Comparison of ENCODE assay signal across 8 mouse cellular contexts in genomic region chr3:129338296-129339091, GRCm38 (mm10). TPM values are rescaled to one million over a fixed set of nuclear protein-coding genes. Genes with fewer than 3 reads are reported as not detected.
DNase-seq lines count a peak whose midpoint lies in the region; ATAC-seq and TF ChIP-seq lines count a peak whose summit lies in the region.
"Had no signal": no experiment of that assay in that cellular context is flagged by ENCODE, and none has a peak within 500 bp of the region (broad histone marks: within the 10 kb centered on the region; RNA-seq: fewer than 3 reads in every experiment).

No protein-coding gene starts in this region.

- H3K4me3 ChIP-seq in liver, postnatal 0 days (ENCODE audit: low read depth, low read length), result no peak overlapping the region
- H3K4me3 ChIP-seq in heart, embryonic 13.5 days, result no peak overlapping the region
- H3K4me3 ChIP-seq: myocyte had no signal

- H3K4me1 ChIP-seq in liver, postnatal 0 days (ENCODE audit: insufficient read depth), result peaks cover 7% of the 10 kb centered on the region
- peaks cover 30% of the 10 kb centered on the region for H3K4me1 ChIP-seq in heart, embryonic 13.5 days

- no peak overlapping the region for H3K9ac ChIP-seq in liver, postnatal 0 days (replicated peaks)
- H3K9ac ChIP-seq in heart, embryonic 13.5 days, result no peak overlapping the region

- H3K4me2 ChIP-seq in liver, postnatal 0 days (ENCODE audit: low read depth, low read length), result peak overlapping the region; percentile 20; the same call in 1 of the 2 replicates
- peak overlapping the region; percentile 50 for H3K4me2 ChIP-seq in heart, embryonic 13.5 days

- H3K27ac ChIP-seq in liver, postnatal 0 days (ENCODE audit: low read depth), result no peak overlapping the region
- no peak overlapping the region; the same call in 1 of the 2 replicates for H3K27ac ChIP-seq in heart, embryonic 13.5 days (replicated peaks)

- no peak for ATAC-seq in liver, postnatal 0 days
- ATAC-seq in heart, embryonic 13.5 days (ENCODE audit: extremely low read depth, insufficient number of reproducible peaks, low FRiP score, low TSS enrichment), result no peak

- no peak for DNase-seq in liver, postnatal 0 days
- DNase-seq in liver, result no peak
- DNase-seq in brain, embryonic 14.5 days (ENCODE audit: low read depth), result peak; percentile 24
- peak; percentile 22 to 46 for DNase-seq in lung, postnatal 4 days
- DNase-seq in layer of hippocampus, adult 8-10 months (ENCODE audit: low spot score in 2 of 2), result no peak
- no peak for DNase-seq in cerebellum, adult 18-20 months

- TF ChIP-seq POLR2A in brain, embryonic 14.5 days (IDR thresholded peaks at IDR 0.05; ENCODE audit: borderline replicate concordance, extremely low read depth, insufficient read depth, insufficient read length, poor library complexity, severe bottlenecking), result no peak

- no peaks in the 10 kb centered on the region for H3K9me3 ChIP-seq in liver, postnatal 0 days (ENCODE audit: low read length)
- no peaks in the 10 kb centered on the region for H3K9me3 ChIP-seq in heart, embryonic 13.5 days

- H3K36me3 ChIP-seq in liver, postnatal 0 days (replicated peaks; ENCODE audit: insufficient read depth, low read length), result no peaks in the 10 kb centered on the region
- H3K36me3 ChIP-seq in heart, embryonic 13.5 days, result no peaks in the 10 kb centered on the region

- no peaks in the 10 kb centered on the region for H3K27me3 ChIP-seq in liver, postnatal 0 days (ENCODE audit: insufficient read depth, low read length)
- H3K27me3 ChIP-seq in heart, embryonic 13.5 days (replicated peaks), result no peaks in the 10 kb centered on the region

- TF ChIP-seq EP300 in liver, postnatal 0 days (IDR thresholded peaks at IDR 0.05; ENCODE audit: low read depth), result no peak

- no peak for TF ChIP-seq CTCF in liver, postnatal 0 days (IDR thresholded peaks at IDR 0.05; ENCODE audit: low read depth)
- no peak for TF ChIP-seq CTCF in brain, embryonic 14.5 days (IDR thresholded peaks at IDR 0.05; ENCODE audit: borderline replicate concordance, extremely low read depth, insufficient read depth, insufficient read length)

- WGBS in liver, postnatal 0 days (ENCODE audit: insufficient replicate concordance), result 38% methylated on average over 14 of the region's 14 CpGs
- WGBS in heart, embryonic 13.5 days, result 16% methylated on average over 14 of the region's 14 CpGs

RNA-seq across cellular contexts. Expression of gene Enpep, which starts 6.0 kb away (rescaled TPM):
- 7.8 and 8.6 TPM in 2 replicates for polyA plus RNA-seq in liver, postnatal 0 days (2015; fragmentation: Nextera tagmentation; extraction: Ambion mirVana)
- polyA plus RNA-seq in brain, embryonic 14.5 days (2012; rRNA removed), result 1.2 and 1.7 TPM in 2 replicates
- 14.9 and 17.7 TPM in 2 replicates for polyA plus RNA-seq in heart, embryonic 13.5 days (2015; fragmentation: Nextera tagmentation; extraction: Ambion mirVana)
- total RNA-seq in layer of hippocampus, adult 8-10 months (2022), result 1 to 10 TPM; 1.4 to 2.1 (median 1.8) TPM

Comparison
In these comparisons a context has a peak if more than half of its experiments do, and no peak if none do; other contexts are left out.
1. DNase-seq: peak in brain, embryonic 14.5 days (single experiment) and lung, postnatal 4 days (2 of 2); none in liver, postnatal 0 days (single experiment), liver (single experiment), layer of hippocampus, adult 8-10 months (0 of 2) and cerebellum, adult 18-20 months (0 of 2).